Mouse (Mus musculus): ENCODE measurements around the gene Lypla2. TPM values are rescaled to one million over a fixed set of nuclear protein-coding genes. Genes with fewer than 3 reads are reported as not detected.
"Not testable (repeated sequence)": the region's sequence is repeated elsewhere in the genome, so short reads cannot be mapped to it uniquely, and the experiment has no call there.

Lypla2 gene
- total RNA-seq, 2 experiments from 2014 or later, result 36.6 to 37.8 TPM

GRCm38 (mm10) chr4:135949475-135949874 is 23.0 kb downstream of the Lypla2 start:
- DNase-seq, result peak; percentile 41 to 71

GRCm38 (mm10) chr4:135948142-135948541 is 24.3 kb downstream of the Lypla2 start:
- peak in 1 of 2 experiments; percentile 68 for DNase-seq

GRCm38 (mm10) chr4:135946659-135947301 is 25.6 kb downstream of the Lypla2 start:
- DNase-seq, result peak in 1 of 2 experiments; percentile 30

GRCm38 (mm10) chr4:135946278-135946658 is 26.2 kb downstream of the Lypla2 start, which contains the start of gene Hmgcl:
TSS of gene Hmgcl (plus strand) at chr4:135946448.
- DNase-seq, result peak; percentile 97 to 99

- DNase-seq, result no peak
These were observed 26.7 kb downstream of the Lypla2 start for GRCm38 (mm10) chr4:135945706-135946105.

GRCm38 (mm10) chr4:135943389-135943788 is 29.0 kb downstream of the Lypla2 start:
- DNase-seq, result peak; percentile 47 to 79

GRCm38 (mm10) chr4:135942193-135942592 is 30.2 kb downstream of the Lypla2 start:
- DNase-seq, result no peak

- DNase-seq, result not testable (repeated sequence)
These were observed 31.4 kb downstream of the Lypla2 start for GRCm38 (mm10) chr4:135941026-135941425.

- DNase-seq, result no peak
These were observed 33.6 kb downstream of the Lypla2 start for GRCm38 (mm10) chr4:135938858-135939257.

GRCm38 (mm10) chr4:135935502-135935901 is 36.9 kb downstream of the Lypla2 start:
- peak; percentile 61 to 68 for DNase-seq

- DNase-seq, result no peak
These were observed 37.5 kb downstream of the Lypla2 start for GRCm38 (mm10) chr4:135934708-135935500.

- peak in 1 of 2 experiments; percentile 33 for DNase-seq
These were observed 40.6 kb downstream of the Lypla2 start for GRCm38 (mm10) chr4:135931832-135932231.

GRCm38 (mm10) chr4:135930239-135930638 is 42.2 kb downstream of the Lypla2 start:
- no peak for DNase-seq

GRCm38 (mm10) chr4:135929828-135930227 is 42.6 kb downstream of the Lypla2 start:
- DNase-seq, result no peak

GRCm38 (mm10) chr4:135929405-135929804 is 43.0 kb downstream of the Lypla2 start:
- DNase-seq, result no peak

GRCm38 (mm10) chr4:135928376-135928775 is 44.0 kb downstream of the Lypla2 start:
- no peak for DNase-seq

- DNase-seq, result no peak
These were observed 45.6 kb downstream of the Lypla2 start for GRCm38 (mm10) chr4:135926861-135927260.

GRCm38 (mm10) chr4:135926195-135926808 is 46.1 kb downstream of the Lypla2 start:
- DNase-seq, result no peak

GRCm38 (mm10) chr4:135925341-135925740 is 47.1 kb downstream of the Lypla2 start:
- no peak for DNase-seq

GRCm38 (mm10) chr4:135924418-135924817 is 48.0 kb downstream of the Lypla2 start:
- no peak for DNase-seq

- no peak for DNase-seq
These were observed 50.2 kb downstream of the Lypla2 start for GRCm38 (mm10) chr4:135922190-135922589.

GRCm38 (mm10) chr4:135921257-135922120 is 50.9 kb downstream of the Lypla2 start:
- peak; percentile 63 to 67 for DNase-seq

Data from heart, adult 18-20 months (tissue).